Mouse (Mus musculus): Measurements from ENCODE around the gene Lrmda. TPM values are rescaled to one million over a fixed set of nuclear protein-coding genes. Genes with fewer than 3 reads are reported as not detected.

Lrmda gene
- total RNA-seq, 2 experiments from 2014 or later = 0.76 to 1.0 TPM

- intact Hi-C loops (cut with DNase I) = no loop called here
- DNase-seq = peak in 1 of 2 experiments; percentile 21
Observed at GRCm38 (mm10) chr14:22666437-22666836, 646.9 kb downstream of the Lrmda start.

DNA sequence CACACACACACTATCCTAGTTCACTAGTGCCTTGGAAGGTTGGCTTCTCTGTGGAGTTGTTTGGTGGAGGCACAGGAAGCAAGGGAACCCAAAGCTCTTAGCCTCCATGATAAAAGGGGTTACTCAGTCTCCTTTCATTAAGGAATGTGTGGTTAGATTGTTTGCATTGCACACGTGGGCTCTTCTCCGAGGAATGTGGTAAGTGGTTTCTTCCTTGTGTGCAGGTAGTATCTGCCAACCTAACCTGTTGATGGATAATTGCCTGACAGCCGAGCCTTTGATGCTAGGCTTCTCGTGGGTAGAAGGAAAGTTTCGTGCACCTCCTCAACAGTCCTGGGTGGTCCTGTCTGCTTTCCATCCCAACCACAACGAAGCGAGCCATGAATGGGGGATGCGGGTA is 648.8 kb downstream of the Lrmda start:
- intact Hi-C loops (cut with DNase I) = no loop called here
- DNase-seq = no peak

- intact Hi-C loops (cut with DNase I) = no loop called here
- no peak for DNase-seq
Observed at GRCm38 (mm10) chr14:22668711-22669110, 649.2 kb downstream of the Lrmda start.

- no peak for DNase-seq
- intact Hi-C loops (cut with DNase I) = no loop called here
Observed at GRCm38 (mm10) chr14:22673581-22673980, 654.1 kb downstream of the Lrmda start.

DNA sequence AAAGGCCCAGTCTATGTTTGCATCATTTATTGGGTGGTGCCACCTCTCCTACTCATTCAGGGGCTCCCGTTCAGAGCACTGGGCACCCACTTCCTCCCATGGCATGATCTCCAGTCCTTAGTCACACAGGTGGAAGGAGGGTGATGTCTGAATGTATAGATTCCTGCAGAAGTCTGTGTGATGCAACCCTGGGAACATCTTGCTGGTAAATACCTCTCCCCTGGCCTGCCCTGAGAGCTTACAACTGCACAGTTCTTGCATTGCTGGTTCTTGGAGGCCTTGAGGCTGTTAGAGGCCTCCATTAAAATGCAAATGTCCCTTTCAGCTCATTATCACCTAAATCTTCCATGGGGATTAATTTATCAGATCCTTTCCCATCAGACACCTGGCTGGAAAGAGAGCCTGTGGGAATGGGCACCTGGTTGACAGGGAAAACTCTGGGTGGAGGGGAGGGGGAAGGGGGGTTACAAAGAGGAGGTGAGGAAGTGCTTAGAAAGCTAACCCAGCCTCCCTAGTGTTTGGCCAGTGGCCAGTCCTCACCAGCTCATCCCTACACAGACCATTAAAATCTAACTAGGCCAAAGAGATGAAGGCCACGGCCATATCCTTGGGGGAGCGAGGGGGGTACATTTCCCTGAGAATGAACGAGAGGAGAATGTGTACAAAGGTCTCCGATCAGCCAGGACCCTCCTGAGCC is 659.6 kb downstream of the Lrmda start:
- no peak for DNase-seq
- intact Hi-C loops (cut with DNase I) = no loop called here

GRCm38 (mm10) chr14:22679705-22680643 is 660.5 kb downstream of the Lrmda start:
- intact Hi-C loops (cut with DNase I) = no loop called here
- no peak for DNase-seq

- peak; percentile 6 to 12 for DNase-seq
- intact Hi-C loops (cut with DNase I) = no loop called here
Observed at GRCm38 (mm10) chr14:22686886-22687285, 667.4 kb downstream of the Lrmda start.

DNA sequence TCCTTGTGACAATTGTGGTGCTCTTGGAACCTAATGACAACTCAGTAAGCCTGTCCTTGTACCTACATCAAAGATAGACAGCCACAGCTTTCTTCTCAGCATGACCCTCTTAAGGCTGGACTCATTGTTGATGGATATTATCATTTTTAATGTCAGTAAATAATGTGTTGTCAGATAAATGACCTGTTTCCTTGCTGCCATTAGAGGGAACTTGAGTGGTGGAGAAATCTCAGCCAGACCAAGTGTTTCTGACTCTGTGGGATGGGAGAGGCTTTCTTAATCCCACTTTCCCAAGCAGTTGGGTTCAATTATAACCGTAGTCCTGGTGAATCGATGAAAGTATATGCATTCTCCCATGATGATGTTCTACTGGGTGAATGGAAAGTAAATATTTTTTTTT is 668.9 kb downstream of the Lrmda start:
- DNase-seq = no peak
- intact Hi-C loops (cut with DNase I) = no loop called here

DNA sequence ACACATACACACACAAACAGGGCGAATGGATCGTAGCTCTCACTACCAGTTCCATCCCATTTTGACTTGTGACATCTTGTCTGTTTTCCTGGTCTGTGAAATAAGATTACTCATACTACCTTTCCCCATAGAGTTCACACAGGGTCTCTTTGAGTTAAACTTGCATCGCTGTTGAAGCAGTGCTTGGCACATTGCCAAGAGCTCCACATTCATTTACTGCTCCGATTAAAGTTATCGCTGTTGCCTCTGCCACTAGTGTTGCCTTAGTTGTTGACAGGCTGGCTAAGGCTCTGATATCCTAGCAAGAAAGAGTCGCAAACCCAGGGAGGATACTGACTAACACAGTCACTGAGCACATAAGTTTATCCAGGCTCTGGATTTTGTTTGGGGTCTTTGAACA is 675.9 kb downstream of the Lrmda start:
- intact Hi-C loops (cut with DNase I) = no loop called here
- DNase-seq = peak; percentile 13 to 46

DNA sequence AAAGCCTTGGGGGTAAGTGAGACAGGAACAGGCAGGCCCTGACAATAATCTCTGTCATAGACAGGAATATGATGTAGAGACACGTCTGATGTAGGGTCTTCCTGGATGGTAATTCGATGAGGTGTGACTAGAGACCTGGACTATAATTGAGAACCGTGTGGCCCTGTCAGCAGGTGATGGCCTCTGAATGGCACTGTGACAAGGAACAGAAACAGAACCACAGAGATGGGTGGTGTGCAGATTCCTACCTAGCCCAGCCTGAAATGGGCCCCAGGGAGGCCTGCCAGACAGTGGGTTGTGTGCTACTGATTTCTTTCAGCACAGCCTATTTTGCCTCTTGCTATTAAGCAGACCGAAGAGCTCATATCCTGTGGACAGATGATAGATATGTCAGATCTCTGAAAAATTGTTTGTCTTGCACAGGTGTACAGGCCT is 676.4 kb downstream of the Lrmda start:
- intact Hi-C loops (cut with DNase I) = no loop called here
- DNase-seq = no peak

GRCm38 (mm10) chr14:22700236-22700635 is 680.7 kb downstream of the Lrmda start:
- no peak for DNase-seq
- intact Hi-C loops (cut with DNase I) = no loop called here

DNA sequence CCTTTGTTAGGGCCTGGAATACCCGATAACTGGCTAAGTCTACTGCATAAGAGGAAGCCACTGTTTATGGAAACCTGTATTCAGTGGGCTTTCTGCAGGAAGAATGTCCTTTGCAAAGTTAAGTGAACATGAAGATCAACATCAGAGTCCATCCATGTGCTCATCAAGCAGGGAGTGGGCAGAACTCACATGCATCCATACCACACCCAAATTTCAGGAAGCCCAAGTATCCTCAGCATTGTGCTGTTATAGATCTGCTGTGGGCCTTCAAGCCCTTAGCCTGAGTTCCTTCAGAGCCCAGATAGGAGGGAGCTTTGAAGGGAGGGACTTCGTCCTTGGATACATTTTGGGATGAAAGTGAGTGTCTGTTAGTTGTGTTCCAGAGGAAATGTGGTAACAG is 681.2 kb downstream of the Lrmda start:
- intact Hi-C loops (cut with DNase I) = no loop called here
- no peak for DNase-seq

DNA sequence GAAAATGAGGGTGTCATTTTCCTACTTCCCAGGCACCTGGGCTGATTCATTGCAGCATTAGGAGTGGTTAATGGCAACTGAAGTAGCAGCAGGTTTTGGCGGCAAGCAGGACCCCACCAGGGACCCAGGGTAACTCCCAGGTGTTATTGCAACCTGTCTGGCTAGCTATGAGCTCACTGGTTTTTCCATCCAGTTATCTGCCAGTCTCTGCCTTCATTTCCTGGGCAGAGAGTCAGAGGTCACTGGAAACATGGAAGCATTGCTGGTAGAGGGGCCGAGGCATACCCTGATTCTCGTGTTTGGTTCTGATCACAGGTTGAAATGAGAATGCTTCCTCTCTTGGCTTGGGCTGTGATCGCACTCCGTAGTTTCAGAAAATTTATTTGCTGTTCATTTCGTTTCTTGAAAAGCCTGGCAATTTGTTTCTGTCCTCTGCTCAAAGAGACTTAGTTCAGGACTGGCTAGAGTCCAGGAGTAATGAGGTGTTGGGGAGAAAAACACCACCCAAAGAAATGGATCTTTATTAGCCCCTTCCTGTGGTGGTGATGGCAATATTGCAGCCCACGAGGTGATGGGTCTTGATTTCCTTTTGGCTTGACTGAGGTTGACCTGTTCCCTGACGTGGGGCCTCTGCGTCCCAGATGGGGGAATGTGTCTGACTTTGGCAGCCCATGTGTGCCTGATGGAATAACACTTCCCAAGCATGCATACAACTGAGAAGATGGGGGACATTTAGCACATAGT is 688.6 kb downstream of the Lrmda start:
- intact Hi-C loops (cut with DNase I) = no loop called here
- DNase-seq = no peak

DNA sequence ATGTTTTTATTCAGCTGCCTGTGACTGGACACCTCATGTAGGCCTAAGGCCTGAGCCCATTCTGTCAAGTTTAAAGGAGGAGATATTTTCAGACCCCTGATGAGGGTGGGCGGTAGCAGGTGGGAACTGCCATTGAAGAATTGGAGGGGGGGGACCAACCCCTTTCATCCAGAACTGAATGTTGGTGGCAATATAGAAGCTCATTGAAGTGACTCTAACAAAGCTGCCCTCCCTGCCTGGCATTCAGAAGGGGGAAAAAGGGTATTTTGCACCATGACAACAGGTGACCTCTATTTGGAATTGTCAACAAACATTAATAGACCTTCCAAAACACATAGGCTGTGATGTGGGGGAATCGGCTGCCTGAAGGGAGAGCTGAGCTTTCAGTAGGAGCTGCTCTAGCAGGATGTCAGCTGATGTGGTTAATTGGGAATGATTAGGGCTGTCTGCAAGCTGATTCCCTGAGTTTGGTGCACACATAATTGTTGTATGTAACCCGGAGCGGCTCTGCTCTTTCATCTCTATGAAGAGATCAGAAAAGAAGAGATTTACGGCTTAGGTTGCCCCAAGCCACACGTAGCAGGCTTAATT is 690.7 kb downstream of the Lrmda start:
- DNase-seq = no peak
- intact Hi-C loops (cut with DNase I) = no loop called here

- intact Hi-C loops (cut with DNase I) = no loop called here
- DNase-seq = no peak
Observed at GRCm38 (mm10) chr14:22712388-22712787, 692.9 kb downstream of the Lrmda start.

DNA sequence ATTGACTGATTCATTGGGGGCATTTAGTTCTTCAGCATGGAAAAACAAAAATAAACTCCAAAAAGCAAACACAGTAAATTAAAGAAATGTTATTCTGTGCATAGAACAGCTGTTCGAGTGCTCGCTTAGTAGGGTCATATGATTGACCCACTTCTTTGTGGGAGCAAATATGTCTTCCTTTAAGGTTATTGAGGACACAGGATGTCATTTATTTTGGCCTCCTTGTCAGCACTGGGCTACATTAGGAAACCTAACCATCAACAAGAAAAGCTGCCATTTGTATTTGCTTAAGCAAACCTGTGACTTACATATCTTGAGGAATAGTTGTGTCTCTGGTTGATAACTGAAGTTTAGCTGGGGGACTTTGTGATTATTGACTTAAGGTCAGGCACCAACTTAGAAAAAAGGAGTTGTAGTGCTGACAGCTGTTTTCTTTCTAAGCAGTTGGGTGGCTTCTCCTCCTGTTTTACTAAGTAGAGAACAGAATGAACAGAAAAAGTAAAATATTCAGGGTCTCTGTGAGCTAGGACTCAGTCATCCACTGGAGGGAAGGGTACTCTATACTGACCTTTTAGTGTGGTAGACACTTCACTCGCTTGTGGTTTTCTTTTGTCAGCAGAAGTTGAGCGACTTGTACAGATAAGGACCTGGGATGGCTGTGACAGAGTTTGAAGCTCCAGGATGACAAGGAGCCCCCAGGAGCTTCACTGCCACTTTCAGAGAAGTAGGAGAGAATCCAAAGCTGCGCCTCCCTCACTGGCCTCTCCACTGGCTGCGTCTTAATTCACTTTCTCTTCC is 696.3 kb downstream of the Lrmda start:
- intact Hi-C loops (cut with DNase I) = no loop called here
- DNase-seq = no peak

DNA sequence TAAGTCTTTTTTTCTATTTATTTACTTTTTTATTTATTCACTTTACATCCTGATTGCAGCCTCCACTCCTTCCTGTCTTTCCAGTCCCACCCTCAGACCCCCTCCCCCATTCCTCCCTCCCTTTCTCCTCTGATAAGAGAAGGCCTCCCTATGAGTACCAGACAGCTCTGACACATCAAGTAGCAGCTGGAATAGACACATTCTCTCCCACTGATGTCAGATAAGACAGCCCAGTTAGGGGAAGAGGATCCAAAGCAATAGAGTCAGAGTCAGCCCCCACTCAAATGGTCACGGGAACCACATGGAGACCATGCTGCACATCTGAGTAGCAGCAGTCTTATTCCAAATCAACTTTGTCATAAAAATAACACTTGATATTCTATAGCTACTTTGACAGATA is 700.5 kb downstream of the Lrmda start:
- intact Hi-C loops (cut with DNase I) = no loop called here

GRCm38 (mm10) chr14:22721845-22722244 is 702.3 kb downstream of the Lrmda start:
- intact Hi-C loops (cut with DNase I) = no loop called here
- no peak for DNase-seq

More for the DNA sequence above, 700.5 kb downstream of the Lrmda start:
- no peak for DNase-seq

GRCm38 (mm10) chr14:22727548-22727947 is 708.0 kb downstream of the Lrmda start:
- intact Hi-C loops (cut with DNase I) = no loop called here
- DNase-seq = no peak

Measured in heart, postnatal 14 days (tissue).